Comparison of ENCODE assay signal across 8 mouse cellular contexts in the genomic region with DNA sequence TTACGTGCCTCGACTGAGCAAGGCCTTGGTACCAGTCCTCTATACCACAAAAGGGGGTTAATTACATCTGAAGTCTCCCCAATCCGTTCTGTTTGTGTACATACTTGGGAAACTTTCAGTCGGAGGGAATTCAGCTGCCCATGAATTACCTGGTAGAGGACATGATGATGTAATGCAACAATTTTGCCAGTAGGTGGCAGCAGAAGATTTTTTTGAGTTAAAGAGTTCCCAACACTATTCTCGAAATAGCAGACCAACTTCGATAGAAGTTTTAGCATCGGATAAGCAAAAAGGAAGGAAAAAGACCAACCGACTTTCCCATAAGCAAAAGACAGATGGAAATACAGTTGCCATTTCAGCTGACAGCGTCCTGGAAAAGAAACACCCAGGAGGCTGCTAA.
DNase-seq lines count a peak whose midpoint lies in the region; ATAC-seq and TF ChIP-seq lines count a peak whose summit lies in the region.

No protein-coding gene starts in this region.

- no peak for TF ChIP-seq POLR2A in brain, embryonic 14.5 days (IDR thresholded peaks at IDR 0.05; ENCODE audit: borderline replicate concordance, extremely low read depth, insufficient read depth, insufficient read length, poor library complexity, severe bottlenecking)

- peak; percentile 69 for TF ChIP-seq CTCF in E14TG2a.4 (conservative IDR thresholded peaks at IDR 0.05; ENCODE audit: low read length)
- TF ChIP-seq CTCF in brain, embryonic 14.5 days (IDR thresholded peaks at IDR 0.05; ENCODE audit: borderline replicate concordance, extremely low read depth, insufficient read depth, insufficient read length): peak; percentile 55; the same call in 1 of the 2 replicates

- no peak for ATAC-seq in activated CD4-positive, CD25-positive, alpha-beta regulatory T cell, adult 4 months

- H3K9me3 ChIP-seq in E14TG2a.4 (ENCODE audit: low read length): peaks cover 8% of the 10 kb centered on the region; the same call in 1 of the 2 replicates

- 0 out of 2 replicates have a peak, but pooled peaks cover 9% of the 10 kb centered on the region for H3K27me3 ChIP-seq in E14TG2a.4 (ENCODE audit: insufficient read depth, low read length)

- no peaks in the 10 kb centered on the region for H3K36me3 ChIP-seq in E14TG2a.4 (ENCODE audit: insufficient read depth, low read length)

- peaks cover 14% of the 10 kb centered on the region for H3K4me1 ChIP-seq in E14TG2a.4 (replicated peaks; ENCODE audit: low read depth, low read length)

- no peak overlapping the region for H3K4me3 ChIP-seq in E14TG2a.4 (replicated peaks; ENCODE audit: low read length)

- DNase-seq in kidney, postnatal 10 days: peak; percentile 69
- DNase-seq in kidney, adult 18-20 months: no peak
- peak; percentile 82 for DNase-seq in brain, embryonic 14.5 days (ENCODE audit: low read depth)
- peak; percentile 49 to 79 for DNase-seq in frontal cortex, postnatal 36 days (ENCODE audit: low spot score in 2 of 2)
- DNase-seq in layer of hippocampus, adult 8-10 months (ENCODE audit: low spot score in 2 of 2): peak; percentile 22 to 46
- DNase-seq in retina, postnatal 1 day: peak; percentile 78
